Mouse (Mus musculus) neural tube, embryonic 14.5 days (tissue): ENCODE measurements around the gene Ccdc142. TPM values are rescaled to one million over a fixed set of nuclear protein-coding genes. Genes with fewer than 3 reads are reported as not detected.
A peak's percentile ranks its signal among the peaks of the same experiment; 100 is the strongest.

ENCODE experiments used
- ATAC-seq: fragments of 200-750 bp; cut with Nextera tagmentation; 2 replicates; pipeline ENCODE4 v1.8.0; 2017; ENCODE audit warnings: low read depth, mild to moderate bottlenecking, moderate TSS enrichment, moderate library complexity
- H3K27ac ChIP-seq: fragments of 300-500 bp; sonication (generic); 2 replicates; pipeline ENCODE4 v1.5.1; 2014; ENCODE audit warnings: low read depth, mild to moderate bottlenecking, control low read depth, low read length, moderate library complexity, mixed read lengths
- H3K27me3 ChIP-seq: fragments of 300-500 bp; sonication (generic); 2 replicates; pipeline ENCODE4 v1.6.1; 2014; ENCODE audit warnings: low read length; ENCODE audit not compliant: control insufficient read depth, insufficient read depth
- H3K36me3 ChIP-seq: fragments of 300-500 bp; sonication (generic); 2 replicates; pipeline ENCODE4 v1.6.1; 2014; ENCODE audit warnings: low read length, mixed read lengths; ENCODE audit not compliant: control insufficient read depth, insufficient read depth
- H3K4me1 ChIP-seq: fragments of 300-500 bp; sonication (generic); 2 replicates; pipeline ENCODE4 v1.6.1; 2014; ENCODE audit warnings: low read length; ENCODE audit not compliant: control insufficient read depth, insufficient read depth
- H3K4me2 ChIP-seq: fragments of 300-500 bp; sonication (generic); 2 replicates; pipeline ENCODE4 v1.6.1; 2014; ENCODE audit warnings: mild to moderate bottlenecking, low read depth, low read length, control low read depth
- H3K4me3 ChIP-seq: fragments of 300-500 bp; sonication (generic); 2 replicates; pipeline ENCODE4 v1.5.1; 2014; ENCODE audit warnings: low read depth, low read length, control low read depth, mixed read lengths
- H3K9ac ChIP-seq: fragments of 300-500 bp; sonication (generic); replicated peaks from 2 replicates; pipeline ENCODE4 v1.6.1; 2014; ENCODE audit warnings: low read depth, mild to moderate bottlenecking, control low read depth, low read length, mixed read lengths
- H3K9me3 ChIP-seq: fragments of 300-500 bp; sonication (generic); 2 replicates; pipeline ENCODE4 v1.6.1; 2016; ENCODE audit warnings: low read length; ENCODE audit not compliant: control insufficient read depth
- WGBS: fragments of 180-500 bp; shearing (Covaris S2); extraction: QIAGEN DNeasy Blood & Tissue Kit; methylation state at CpG from one replicate; pipeline ENCODE4 v1.1.7; 2014; 5-methylcytosine and 5-hydroxymethylcytosine counted together
- polyA plus RNA-seq: library from polyadenylated mRNA; unstranded; fragments of >200 nt; fragmentation: Nextera tagmentation; extraction: Ambion mirVana; gene quantifications from 2 replicates; pipeline ENCODE4 v1.2.1, GENCODE M21; 2014

The Ccdc142 gene
- polyA plus RNA-seq, 1 experiment from 2014 or later = 6.3 TPM

DNA sequence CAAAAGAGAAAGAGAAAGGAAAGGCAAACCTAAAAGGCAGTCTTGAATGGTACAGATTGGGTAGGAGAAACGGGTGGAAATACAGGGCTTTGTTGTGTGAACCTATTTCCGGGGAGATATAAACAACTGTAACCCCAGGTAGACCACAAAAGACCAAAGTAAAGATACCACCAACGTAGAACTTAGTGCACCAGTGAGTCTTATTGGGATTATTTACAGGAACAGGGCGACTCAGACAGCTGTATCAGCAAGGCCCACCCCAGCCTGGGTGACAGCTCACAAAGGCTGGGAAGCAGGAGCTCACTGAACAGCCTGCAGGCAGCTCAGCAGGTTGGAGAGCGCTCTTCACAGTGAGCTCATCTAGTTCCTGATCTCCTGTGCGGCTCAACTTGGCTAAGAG, 5.4 kb upstream of the Ccdc142 start:
- Histone ChIP-seq H3K9me3 (no peaks in the 10 kb centered on the region), H3K27ac (no peak overlapping the region), H3K4me3 (no peak overlapping the region), H3K4me1 (no peaks in the 10 kb centered on the region; the same call in 1 of the 2 replicates), H3K4me2 (no peak overlapping the region), H3K9ac (no peak overlapping the region), H3K36me3 (no peaks in the 10 kb centered on the region), H3K27me3 (no peaks in the 10 kb centered on the region)
- WGBS = 47% methylated on average over 6 of the region's 6 CpGs
- ATAC-seq = no peak

DNA sequence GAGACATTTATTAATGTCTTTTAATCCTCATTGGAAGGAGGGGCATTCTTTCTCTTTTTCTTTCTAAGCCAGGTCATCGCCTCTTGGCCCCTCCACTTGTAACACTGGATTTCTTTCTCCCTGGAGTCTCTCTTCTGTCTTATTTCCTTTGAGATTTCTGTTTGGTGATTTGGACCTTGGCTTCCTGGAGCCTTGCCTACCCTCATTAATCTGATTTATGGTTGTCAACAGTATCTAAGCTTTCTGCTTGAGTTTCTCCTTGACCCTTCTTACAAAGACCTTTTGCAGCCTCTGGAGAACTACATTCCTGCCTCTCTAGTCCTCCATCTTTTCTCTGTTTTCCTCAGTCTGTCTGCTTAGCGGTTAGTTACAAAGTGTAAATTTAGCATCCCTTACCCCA, 3.0 kb upstream of the Ccdc142 start:
- Histone ChIP-seq H3K4me3 (no peak overlapping the region), H3K9me3 (no peaks in the 10 kb centered on the region), H3K4me1 (peaks cover 16% of the 10 kb centered on the region), H3K27me3 (peaks cover 3% of the 10 kb centered on the region; the same call in 1 of the 2 replicates), H3K9ac (no peak overlapping the region), H3K4me2 (no peak overlapping the region), H3K36me3 (no peaks in the 10 kb centered on the region), H3K27ac (no peak overlapping the region)
- WGBS = 63% methylated on average over 2 of the region's 2 CpGs
- ATAC-seq = no peak

DNA sequence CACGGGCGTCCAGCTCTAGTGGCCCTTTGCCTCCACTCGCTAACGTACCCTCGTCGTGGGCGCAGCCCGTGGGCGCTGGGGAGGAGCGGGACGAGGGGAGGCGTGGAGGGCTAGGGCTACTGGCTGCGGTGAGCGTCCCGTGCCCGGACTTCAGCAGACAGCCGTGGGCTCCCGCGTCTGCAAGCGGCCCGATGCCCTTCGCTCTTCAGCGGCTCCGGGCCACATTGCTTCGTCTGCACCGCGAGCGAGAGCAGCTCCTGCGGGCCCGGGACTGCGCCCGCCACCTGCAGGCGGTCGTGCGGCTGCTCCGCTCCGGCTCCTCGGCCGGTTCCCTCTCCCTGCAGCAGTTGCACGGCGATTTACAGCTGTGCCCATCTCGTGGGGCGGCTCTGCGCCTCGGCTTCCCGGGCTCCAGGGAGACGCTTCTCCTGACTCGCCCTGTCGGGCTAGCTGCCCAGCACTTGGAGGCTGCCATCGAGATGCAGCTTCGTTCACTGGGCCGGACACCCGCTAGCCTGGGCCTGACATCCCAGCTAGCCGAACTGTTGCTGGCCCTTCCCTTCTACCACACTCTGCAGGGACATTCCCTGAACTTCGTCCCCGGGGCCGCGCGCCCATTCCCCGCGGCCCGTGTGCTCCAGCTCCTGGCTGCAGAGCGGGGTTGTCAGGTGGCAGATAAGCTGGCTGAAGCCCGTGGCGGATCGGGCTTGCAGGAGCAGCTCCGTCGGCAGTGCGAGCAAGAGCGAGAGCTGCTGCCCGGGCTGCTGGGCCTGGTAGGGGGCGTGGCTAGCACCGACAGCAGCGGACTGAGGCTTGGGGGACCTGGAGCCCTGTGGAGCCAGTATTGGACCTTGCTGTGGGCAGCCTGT, 521 bp downstream of the Ccdc142 start:
- peak overlapping the region; percentile 74 for H3K4me2 ChIP-seq
- no peaks in the 10 kb centered on the region for H3K9me3 ChIP-seq
- ATAC-seq = peak; percentile 82

DNA sequence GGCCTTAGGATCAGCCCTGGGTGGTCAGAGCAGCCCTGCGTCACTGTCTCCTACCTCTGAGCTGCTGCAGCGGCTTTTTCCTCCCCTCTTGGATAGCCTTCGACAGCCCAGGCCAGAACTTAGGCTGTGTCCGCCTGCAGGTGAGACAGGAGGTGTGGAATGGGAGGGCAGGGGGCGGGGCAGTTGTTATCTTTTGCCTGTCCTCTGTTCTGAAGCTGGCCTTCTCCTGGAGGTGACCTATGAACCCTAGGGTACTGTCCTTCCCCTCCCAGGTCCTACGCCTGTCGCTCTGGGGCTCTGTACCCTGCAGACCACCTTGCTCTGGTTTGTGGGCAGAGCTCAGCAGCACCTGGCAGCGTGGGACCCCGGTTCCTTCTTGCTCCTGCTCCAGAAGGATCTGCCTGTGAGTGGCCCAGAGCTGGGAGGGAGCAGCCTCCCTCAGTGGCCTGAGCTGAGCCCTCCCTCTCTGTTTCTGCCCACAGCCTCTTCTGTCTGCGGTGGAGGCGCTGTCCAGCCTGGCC, 1.8 kb downstream of the Ccdc142 start:
- 48% methylated on average over 11 of the region's 11 CpGs for WGBS
- Histone ChIP-seq H3K9ac (0 out of 2 replicates have a peak overlapping the region, but pooled peaks have one; percentile 28), H3K9me3 (no peaks in the 10 kb centered on the region), H3K4me3 (peak overlapping the region; percentile 53; the same call in 1 of the 2 replicates), H3K36me3 (no peaks in the 10 kb centered on the region), H3K4me1 (peaks cover 19% of the 10 kb centered on the region), H3K27me3 (peaks cover 3% of the 10 kb centered on the region; the same call in 1 of the 2 replicates), H3K4me2 (peak overlapping the region; percentile 74), H3K27ac (no peak overlapping the region)
- ATAC-seq = no peak

More for the DNA sequence above, 521 bp downstream of the Ccdc142 start:
- under 1% methylated on average over 65 of the region's 74 CpGs for WGBS
- Histone ChIP-seq H3K4me1 (peaks cover 16% of the 10 kb centered on the region), H3K9ac (peak overlapping the region; percentile 78), H3K27me3 (peaks cover 3% of the 10 kb centered on the region; the same call in 1 of the 2 replicates), H3K36me3 (no peaks in the 10 kb centered on the region), H3K27ac (peak overlapping the region; percentile 76), H3K4me3 (peak overlapping the region; percentile 53)

DNA sequence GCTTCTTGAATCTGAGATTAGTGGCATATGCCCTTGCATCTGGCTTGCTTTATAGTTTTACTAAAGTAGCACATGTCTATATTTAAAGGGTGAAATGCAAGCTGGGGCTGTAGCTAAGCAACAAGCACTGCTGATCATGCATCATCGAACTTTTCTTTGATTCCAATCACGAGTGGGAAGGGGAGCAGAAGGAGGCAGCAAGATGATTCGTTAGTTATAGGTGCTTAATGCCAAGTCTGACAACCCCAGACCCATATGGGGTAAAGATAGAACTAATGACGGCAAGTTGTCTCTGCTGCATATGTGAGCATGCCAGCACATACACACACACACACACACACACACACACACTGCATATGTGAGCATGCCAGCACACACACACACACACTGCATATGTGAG, 2.8 kb downstream of the Ccdc142 start:
- Histone ChIP-seq H3K27ac (no peak overlapping the region), H3K9ac (no peak overlapping the region), H3K4me1 (peaks cover 24% of the 10 kb centered on the region), H3K36me3 (no peaks in the 10 kb centered on the region), H3K9me3 (no peaks in the 10 kb centered on the region), H3K4me2 (no peak overlapping the region), H3K4me3 (no peak overlapping the region), H3K27me3 (peaks cover 3% of the 10 kb centered on the region; the same call in 1 of the 2 replicates)
- WGBS = 80% methylated on average over 4 of the region's 4 CpGs
- no peak for ATAC-seq

DNA sequence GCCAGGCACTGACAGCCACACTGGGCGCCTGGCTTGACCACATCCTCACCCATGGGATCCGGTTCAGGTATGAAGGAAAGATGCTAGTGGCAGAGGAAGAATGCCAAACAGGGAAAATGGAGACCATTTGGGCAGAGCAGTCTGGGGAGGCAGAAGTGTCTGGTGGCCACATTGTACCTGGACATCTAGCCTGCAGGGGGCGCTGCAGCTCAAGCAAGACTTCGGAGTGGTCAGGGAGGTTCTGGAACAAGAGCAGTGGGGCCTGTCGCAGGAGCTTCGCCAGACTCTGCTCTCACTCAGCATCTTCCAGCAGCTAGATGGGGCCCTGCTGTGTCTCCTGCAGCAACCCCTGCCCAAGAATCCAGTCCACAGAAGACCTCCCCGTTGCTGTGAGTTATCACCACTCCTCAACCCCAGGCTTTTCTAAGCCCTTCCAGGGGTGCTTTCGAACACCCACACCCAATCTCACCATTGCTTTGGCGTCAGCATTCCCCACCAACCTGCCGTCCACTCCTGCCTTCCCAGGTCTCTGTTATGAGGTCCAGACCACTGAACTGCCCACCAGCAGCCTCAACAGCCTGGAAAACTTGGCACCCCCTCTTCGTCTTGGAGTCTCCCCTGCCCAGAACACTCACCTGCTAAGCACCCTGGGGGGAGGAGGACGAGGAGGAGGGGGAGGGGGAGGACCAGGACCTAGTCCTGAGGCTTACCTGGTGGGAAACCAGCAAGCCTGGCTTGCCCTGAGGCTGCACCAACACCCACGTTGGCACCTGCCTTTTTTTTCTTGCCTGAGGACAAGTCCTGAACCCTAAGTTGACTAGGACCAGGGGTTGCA, 6.4 kb downstream of the Ccdc142 start:
- peak overlapping the region; percentile 93 for H3K4me2 ChIP-seq
- WGBS = 33% methylated on average over 13 of the region's 13 CpGs
- H3K27ac ChIP-seq = no peak overlapping the region
- H3K9me3 ChIP-seq = no peaks in the 10 kb centered on the region
- peaks cover 3% of the 10 kb centered on the region; the same call in 1 of the 2 replicates for H3K36me3 ChIP-seq
- H3K4me3 ChIP-seq = no peak overlapping the region; the same call in 1 of the 2 replicates
- H3K27me3 ChIP-seq = no peaks in the 10 kb centered on the region
- peaks cover 22% of the 10 kb centered on the region for H3K4me1 ChIP-seq
- peak; percentile 12; the same call in 1 of the 2 replicates for ATAC-seq
- 0 out of 2 replicates have a peak overlapping the region, but pooled peaks have one; percentile 11 for H3K9ac ChIP-seq

DNA sequence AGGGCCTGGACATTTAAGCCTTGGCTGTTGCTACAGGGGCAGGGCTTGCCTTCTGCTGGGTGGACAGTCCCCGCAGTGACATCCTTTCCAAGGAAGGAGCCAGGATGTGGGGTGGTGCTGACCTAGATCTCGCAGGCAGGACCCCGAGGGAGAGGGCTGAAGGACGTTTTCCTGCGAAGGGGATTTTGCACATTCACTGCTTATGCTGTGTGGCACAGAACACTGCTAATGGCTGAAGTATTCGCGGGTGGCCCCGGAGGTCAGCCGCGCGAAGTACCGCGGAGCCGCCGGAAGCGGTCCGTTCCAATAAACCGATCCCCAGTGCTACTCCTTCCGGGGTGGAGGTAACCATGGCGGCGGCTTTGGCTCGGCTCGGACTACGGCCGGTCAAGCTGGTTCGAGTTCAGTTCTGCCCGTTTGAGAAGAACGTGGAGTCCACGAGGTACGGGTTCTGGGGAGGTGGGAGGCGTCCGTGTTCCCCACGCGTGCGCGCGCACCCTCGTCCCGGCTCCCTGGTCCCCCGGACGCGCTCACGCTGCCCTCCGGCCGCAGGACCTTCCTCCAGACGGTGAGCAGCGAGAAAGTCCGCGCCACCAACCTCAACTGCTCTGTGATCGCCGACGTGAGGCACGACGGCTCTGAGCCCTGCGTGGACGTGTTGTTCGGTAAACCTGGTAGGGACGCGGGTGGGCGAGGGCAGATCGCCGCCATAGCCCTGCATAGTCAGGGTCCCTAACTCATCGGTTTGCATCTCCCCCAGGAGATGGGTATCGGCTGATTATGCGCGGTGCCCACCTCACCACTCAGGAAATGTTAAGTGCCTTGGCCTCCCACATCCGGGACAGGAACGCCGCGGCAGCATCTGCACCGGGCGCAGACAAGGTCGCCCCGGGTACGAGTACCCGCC, 7.6 kb downstream of the Ccdc142 start, which contains the start of gene Mrpl53:
Gene Mrpl53, plus strand, starts transcription at position 279 of the 907 bp plus-strand sequence.
- Histone ChIP-seq H3K9me3 (no peaks in the 10 kb centered on the region), H3K27me3 (no peaks in the 10 kb centered on the region), H3K4me1 (peaks cover 15% of the 10 kb centered on the region; the same call in 1 of the 2 replicates), H3K4me2 (peak within 1 kb of the TSS; percentile 93), H3K36me3 (peaks cover 3% of the 10 kb centered on the region; the same call in 1 of the 2 replicates), H3K4me3 (peak within 1 kb of the TSS; percentile 80), H3K9ac (peak within 1 kb of the TSS; percentile 86), H3K27ac (peak within 1 kb of the TSS; percentile 75)
- ATAC-seq = peak; percentile 87
- under 1% methylated on average over 76 of the region's 76 CpGs for WGBS
